Mouse (Mus musculus) right cerebral cortex, adult 2 months (tissue): ENCODE data around the gene Art5.
"Not testable (repeated sequence)": the region's sequence is repeated elsewhere in the genome, so short reads cannot be mapped to it uniquely, and the experiment has no call there.

Experiments used
- DNase-seq, 2 experiments: peaks; one replicate each; pipeline ENCODE4 v3.0.0; 2021 to 2022; ENCODE audit warnings: low spot score in 2 of 2

Gene Art5

GRCm38 (mm10) chr7:102081784-102082183, 27.5 kb downstream of the Art5 start:
- no peak for DNase-seq

- no peak for DNase-seq
Observed at GRCm38 (mm10) chr7:102080311-102080710, 29.0 kb downstream of the Art5 start.

GRCm38 (mm10) chr7:102078517-102078916, 30.8 kb downstream of the Art5 start:
- DNase-seq: peak; percentile 55 to 58

GRCm38 (mm10) chr7:102076714-102077296, 32.5 kb downstream of the Art5 start:
- DNase-seq: peak in 1 of 2 experiments; percentile 24

GRCm38 (mm10) chr7:102066363-102066762, 42.9 kb downstream of the Art5 start:
- no peak for DNase-seq

- DNase-seq: peak; percentile 94 to 95
Observed at GRCm38 (mm10) chr7:102065046-102065891, 44.0 kb downstream of the Art5 start, which contains the start of the genes Rnf121, Xndc1 and Xntrpc. TSS of gene Rnf121 (minus strand) at chr7:102065469. TSS of gene Xndc1 (plus strand) at chr7:102065511. TSS of gene Xntrpc (plus strand) at chr7:102065713.

GRCm38 (mm10) chr7:102064655-102065045, 44.6 kb downstream of the Art5 start:
- DNase-seq: no peak

- no peak for DNase-seq
Observed at GRCm38 (mm10) chr7:102063891-102064290, 45.4 kb downstream of the Art5 start.

- DNase-seq: no peak
Observed at GRCm38 (mm10) chr7:102062203-102062602, 47.1 kb downstream of the Art5 start.

GRCm38 (mm10) chr7:102061353-102061752, 47.9 kb downstream of the Art5 start:
- DNase-seq: no peak

GRCm38 (mm10) chr7:102048524-102048923, 60.8 kb downstream of the Art5 start:
- DNase-seq: not testable (repeated sequence)
